Comparison of ENCODE assay signal across 9 mouse cellular contexts in the genomic region with DNA sequence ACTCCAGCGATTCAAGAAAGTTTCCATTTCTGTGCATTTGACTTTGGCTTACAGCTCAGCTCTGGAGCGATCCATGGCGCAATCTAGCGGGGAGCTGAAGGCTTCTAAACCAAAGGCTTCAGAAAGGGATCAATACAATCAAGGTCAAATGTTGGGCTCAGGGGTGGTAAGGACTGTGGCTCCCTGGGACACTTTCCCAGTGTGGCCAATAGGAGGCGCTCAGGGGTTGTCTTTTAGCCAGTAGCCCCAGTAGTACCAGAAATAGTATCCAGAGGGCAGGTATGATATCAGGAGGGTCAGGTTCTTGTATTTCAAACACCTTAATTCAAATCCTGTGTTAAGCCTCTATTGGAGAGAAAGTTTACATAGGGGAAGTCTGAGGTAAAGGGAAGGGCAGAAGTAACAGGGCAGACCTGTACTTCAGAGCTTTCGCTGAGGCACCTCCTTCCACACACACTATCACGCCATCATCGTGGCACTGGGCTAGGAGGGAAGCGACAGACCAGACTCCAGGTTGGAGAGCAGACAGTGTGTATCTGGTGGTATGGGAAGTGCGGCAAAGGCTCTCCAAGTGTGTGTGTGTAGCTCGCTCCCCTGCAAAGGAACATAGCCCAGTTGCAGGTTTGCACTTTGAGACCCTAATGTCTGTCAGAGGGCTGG. TPM values are rescaled to one million over a fixed set of nuclear protein-coding genes. Genes with fewer than 3 reads are reported as not detected.
DNase-seq lines count a peak whose midpoint lies in the region; ATAC-seq and TF ChIP-seq lines count a peak whose summit lies in the region.
"Had no signal": no experiment of that assay in that cellular context is flagged by ENCODE, and none has a peak within 500 bp of the region (broad histone marks: within the 10 kb centered on the region; RNA-seq: fewer than 3 reads in every experiment).

No protein-coding gene starts in this region.

- H3K9ac ChIP-seq in forebrain, postnatal 0 days = no peak overlapping the region
- no peak overlapping the region for H3K9ac ChIP-seq in forebrain, embryonic 15.5 days (replicated peaks)
- no peak overlapping the region for H3K9ac ChIP-seq in liver, embryonic 16.5 days (ENCODE audit: low read depth, low read length)
- no peak overlapping the region for H3K9ac ChIP-seq in stomach, embryonic 14.5 days (replicated peaks; ENCODE audit: low read depth, low read length)
- H3K9ac ChIP-seq: limb, embryonic 15.5 days had no signal

- no peak overlapping the region for H3K27ac ChIP-seq in forebrain, postnatal 0 days (ENCODE audit: low read depth, low read length)
- H3K27ac ChIP-seq in forebrain, embryonic 15.5 days (replicated peaks) = no peak overlapping the region
- no peak overlapping the region for H3K27ac ChIP-seq in liver, embryonic 16.5 days (ENCODE audit: low read length)
- no peak overlapping the region for H3K27ac ChIP-seq in stomach, embryonic 14.5 days (ENCODE audit: low read length)
- H3K27ac ChIP-seq: limb, embryonic 15.5 days had no signal

- no peaks in the 10 kb centered on the region for H3K27me3 ChIP-seq in forebrain, postnatal 0 days (ENCODE audit: insufficient read depth, low read length)
- H3K27me3 ChIP-seq in forebrain, embryonic 15.5 days = no peaks in the 10 kb centered on the region
- H3K27me3 ChIP-seq in liver, embryonic 16.5 days (ENCODE audit: control insufficient read depth, insufficient read depth, low read depth, low read length) = no peaks in the 10 kb centered on the region
- H3K27me3 ChIP-seq in stomach, embryonic 14.5 days (ENCODE audit: control insufficient read depth, insufficient read depth, low read length) = no peaks in the 10 kb centered on the region
- H3K27me3 ChIP-seq: limb, embryonic 15.5 days had no signal

- no peaks in the 10 kb centered on the region for H3K9me3 ChIP-seq in forebrain, postnatal 0 days (ENCODE audit: low read length)
- H3K9me3 ChIP-seq in forebrain, embryonic 15.5 days = no peaks in the 10 kb centered on the region
- H3K9me3 ChIP-seq in liver, embryonic 16.5 days (replicated peaks; ENCODE audit: control insufficient read depth, low read length) = no peaks in the 10 kb centered on the region
- H3K9me3 ChIP-seq in stomach, embryonic 14.5 days (ENCODE audit: control insufficient read depth, low read depth, low read length) = no peaks in the 10 kb centered on the region
- H3K9me3 ChIP-seq: limb, embryonic 15.5 days had no signal

- no peak for DNase-seq in forebrain, postnatal 0 days
- DNase-seq in 3T3-L1 (ENCODE audit: low read depth, low spot score) = peak; percentile 64
- peak; percentile 51 for DNase-seq in T-cell, adult 2 months (ENCODE audit: low spot score)
- DNase-seq in heart, postnatal 10 days = peak; percentile 66 to 72
- DNase-seq in left cerebral cortex, postnatal 14 days (ENCODE audit: low spot score in 2 of 2) = no peak

- H3K4me1 ChIP-seq in forebrain, postnatal 0 days (ENCODE audit: insufficient read depth) = no peaks in the 10 kb centered on the region
- H3K4me1 ChIP-seq in forebrain, embryonic 15.5 days = no peaks in the 10 kb centered on the region
- peaks cover 2% of the 10 kb centered on the region for H3K4me1 ChIP-seq in liver, embryonic 16.5 days (ENCODE audit: control insufficient read depth, low read depth, low read length)
- no peaks in the 10 kb centered on the region for H3K4me1 ChIP-seq in stomach, embryonic 14.5 days (ENCODE audit: control insufficient read depth, insufficient read depth, low read length)

- peak; percentile 58 for TF ChIP-seq CTCF in forebrain, postnatal 0 days (IDR thresholded peaks at IDR 0.05; ENCODE audit: low read depth)

- intact Hi-C loops in heart, postnatal 10 days (cut with DNase I) = loop anchor here (1.0 to 5.0 kb wide), 2 partner anchors 142 to 294 kb away; no protein-coding TSS in a partner anchor
- intact Hi-C loops in left cerebral cortex, postnatal 14 days (cut with DNase I) = loop anchor here (5.0 kb wide), 1 partner anchor 139 kb away; no protein-coding TSS in a partner anchor

- no peak for ATAC-seq in forebrain, postnatal 0 days
- no peak for ATAC-seq in forebrain, embryonic 15.5 days (replicated peaks)
- peak; percentile 64 for ATAC-seq in liver, embryonic 16.5 days (ENCODE audit: low read depth)
- peak; percentile 77 for ATAC-seq in stomach, embryonic 14.5 days (ENCODE audit: insufficient number of reproducible peaks, insufficient read depth, low FRiP score, low read depth)

- 69% methylated on average over 11 of the region's 11 CpGs for WGBS in forebrain, postnatal 0 days
- 66% methylated on average over 11 of the region's 11 CpGs for WGBS in forebrain, embryonic 15.5 days
- WGBS in liver, embryonic 16.5 days (ENCODE audit: insufficient replicate concordance) = 54% methylated on average over 11 of the region's 11 CpGs
- WGBS in stomach, embryonic 14.5 days = 58% methylated on average over 11 of the region's 11 CpGs

- no peaks in the 10 kb centered on the region for H3K36me3 ChIP-seq in forebrain, postnatal 0 days (ENCODE audit: insufficient read depth)
- no peaks in the 10 kb centered on the region for H3K36me3 ChIP-seq in forebrain, embryonic 15.5 days
- no peaks in the 10 kb centered on the region for H3K36me3 ChIP-seq in liver, embryonic 16.5 days (ENCODE audit: control insufficient read depth, insufficient read depth)
- no peaks in the 10 kb centered on the region for H3K36me3 ChIP-seq in stomach, embryonic 14.5 days (ENCODE audit: control insufficient read depth, insufficient read depth, low read length)
- H3K36me3 ChIP-seq: limb, embryonic 15.5 days had no signal

- H3K4me2 ChIP-seq in forebrain, postnatal 0 days (ENCODE audit: low read depth) = no peak overlapping the region
- no peak overlapping the region for H3K4me2 ChIP-seq in forebrain, embryonic 15.5 days (replicated peaks)
- H3K4me2 ChIP-seq in liver, embryonic 16.5 days (ENCODE audit: low read depth, low read length) = no peak overlapping the region
- H3K4me2 ChIP-seq in stomach, embryonic 14.5 days (replicated peaks; ENCODE audit: low read depth, low read length) = no peak overlapping the region
- H3K4me2 ChIP-seq: limb, embryonic 15.5 days had no signal

- no peak overlapping the region for H3K4me3 ChIP-seq in forebrain, postnatal 0 days (ENCODE audit: low read depth, low read length)
- H3K4me3 ChIP-seq in forebrain, embryonic 15.5 days = no peak overlapping the region
- no peak overlapping the region for H3K4me3 ChIP-seq in liver, embryonic 16.5 days (ENCODE audit: low read depth, low read length)
- H3K4me3 ChIP-seq in stomach, embryonic 14.5 days (ENCODE audit: low read depth, low read length) = no peak overlapping the region
- H3K4me3 ChIP-seq: limb, embryonic 15.5 days had no signal

RNA-seq across cellular contexts. Expression of gene Btbd16, which starts 0.6 kb away (rescaled TPM):
- total RNA-seq in forebrain, postnatal 0 days (2014; rRNA removed) = 0.10 and 0.31 TPM in 2 replicates
- 0.26 and 0.41 TPM in 2 replicates for polyA plus RNA-seq in forebrain, postnatal 0 days (2015; fragmentation: Nextera tagmentation; extraction: Ambion mirVana)
- polyA plus RNA-seq in forebrain, embryonic 15.5 days (2015; fragmentation: Nextera tagmentation; extraction: Ambion mirVana) = not detected in 2 replicates
- under 1 TPM in 1 of 2 experiments, not detected in 1; 0.22 TPM for total RNA-seq in heart, postnatal 10 days (2021)
- 0.04 and 0.08 TPM in 2 replicates for polyA plus RNA-seq in liver, embryonic 16.5 days (2015; fragmentation: Nextera tagmentation; extraction: Ambion mirVana)
- 0.23 TPM in 1 of 2 replicates, not detected in the other for polyA plus RNA-seq in stomach, embryonic 14.5 days (2014; fragmentation: Nextera tagmentation; extraction: Ambion mirVana)
- under 1 TPM; 0.15 to 0.42 TPM for total RNA-seq in left cerebral cortex, postnatal 14 days (2021)

Comparison
In these comparisons a context has a peak if more than half of its experiments do, and no peak if none do; other contexts are left out.
1. ATAC-seq: peak in liver, embryonic 16.5 days (single experiment) and stomach, embryonic 14.5 days (single experiment); none in forebrain, postnatal 0 days (single experiment) and forebrain, embryonic 15.5 days (single experiment).
2. DNase-seq: peak in 3T3-L1 (single experiment), T-cell, adult 2 months (single experiment) and heart, postnatal 10 days (2 of 2); none in forebrain, postnatal 0 days (single experiment) and left cerebral cortex, postnatal 14 days (0 of 2).